Mouse (Mus musculus) limb, embryonic 12.5 days (tissue): ENCODE measurements at regions not wholly inside any gene's neighbourhood (a gene's known extent, or its start where the extent isn't known, plus 50 kb on each side); places are given as distances from the start of the nearest gene placed in this dataset.

Experiments
- ATAC-seq: fragments of 200-750 bp; cut with Nextera tagmentation; 2 replicates; pipeline ENCODE4 v1.8.0; 2017; ENCODE audit warnings: low read depth, moderate TSS enrichment; ENCODE audit not compliant: insufficient number of reproducible peaks, insufficient read depth, low FRiP score, low TSS enrichment
- H3K27ac ChIP-seq: fragments of 300-500 bp; sonication (generic); 2 replicates; pipeline ENCODE4 v1.5.1; 2016; ENCODE audit warnings: mild to moderate bottlenecking, moderate library complexity
- H3K27me3 ChIP-seq: fragments of 300-500 bp; sonication (generic); 2 replicates; pipeline ENCODE4 v1.6.1; 2016; ENCODE audit warnings: mild to moderate bottlenecking, moderate library complexity
- H3K36me3 ChIP-seq: fragments of 300-500 bp; sonication (generic); 2 replicates; pipeline ENCODE4 v1.6.1; 2016; ENCODE audit warnings: mild to moderate bottlenecking, moderate library complexity
- H3K4me1 ChIP-seq: fragments of 300-500 bp; sonication (generic); replicated peaks from 2 replicates; pipeline ENCODE4 v1.6.1; 2016
- H3K4me2 ChIP-seq: fragments of 300-500 bp; sonication (generic); 2 replicates; pipeline ENCODE4 v1.6.1; 2016; ENCODE audit warnings: mild to moderate bottlenecking, moderate library complexity
- H3K4me3 ChIP-seq: fragments of 300-500 bp; sonication (generic); replicated peaks from 2 replicates; pipeline ENCODE4 v1.5.1; 2016; ENCODE audit warnings: mild to moderate bottlenecking
- H3K9ac ChIP-seq: fragments of 300-500 bp; sonication (generic); replicated peaks from 2 replicates; pipeline ENCODE4 v1.6.1; 2016; ENCODE audit warnings: mild to moderate bottlenecking, moderate library complexity
- H3K9me3 ChIP-seq: fragments of 300-500 bp; sonication (generic); 2 replicates; pipeline ENCODE4 v1.6.1; 2016; ENCODE audit warnings: mild to moderate bottlenecking, moderate library complexity
- WGBS: fragments of 180-500 bp; shearing (Covaris S2); methylation state at CpG from one replicate; pipeline ENCODE4 v1.1.7; 2016; 5-methylcytosine and 5-hydroxymethylcytosine counted together

- H3K4me3 ChIP-seq = no peak overlapping the region
- no peak overlapping the region for H3K9ac ChIP-seq
- no peak overlapping the region for H3K27ac ChIP-seq
- H3K36me3 ChIP-seq = no peaks in the 10 kb centered on the region
- 95% methylated on average over 4 of the region's 4 CpGs for WGBS
- no peaks in the 10 kb centered on the region for H3K27me3 ChIP-seq
- peaks cover 11% of the 10 kb centered on the region for H3K4me1 ChIP-seq
- ATAC-seq = no peak
- no peaks in the 10 kb centered on the region for H3K9me3 ChIP-seq
- no peak overlapping the region for H3K4me2 ChIP-seq
Measured at GRCm38 (mm10) chr8:87282511-87282910, 189.9 kb downstream of the Cbln1 start.

- Histone ChIP-seq H3K9ac (no peak overlapping the region), H3K4me3 (no peak overlapping the region), H3K36me3 (no peaks in the 10 kb centered on the region), H3K27ac (no peak overlapping the region), H3K9me3 (no peaks in the 10 kb centered on the region; the same call in 1 of the 2 replicates), H3K4me1 (peaks cover 9% of the 10 kb centered on the region; the same call in 1 of the 2 replicates), H3K27me3 (no peaks in the 10 kb centered on the region; the same call in 1 of the 2 replicates), H3K4me2 (no peak overlapping the region)
- no peak for ATAC-seq
- 51% methylated on average over 6 of the region's 6 CpGs for WGBS
Measured at GRCm38 (mm10) chr8:87273328-87273727, 199.1 kb downstream of the Cbln1 start.

DNA sequence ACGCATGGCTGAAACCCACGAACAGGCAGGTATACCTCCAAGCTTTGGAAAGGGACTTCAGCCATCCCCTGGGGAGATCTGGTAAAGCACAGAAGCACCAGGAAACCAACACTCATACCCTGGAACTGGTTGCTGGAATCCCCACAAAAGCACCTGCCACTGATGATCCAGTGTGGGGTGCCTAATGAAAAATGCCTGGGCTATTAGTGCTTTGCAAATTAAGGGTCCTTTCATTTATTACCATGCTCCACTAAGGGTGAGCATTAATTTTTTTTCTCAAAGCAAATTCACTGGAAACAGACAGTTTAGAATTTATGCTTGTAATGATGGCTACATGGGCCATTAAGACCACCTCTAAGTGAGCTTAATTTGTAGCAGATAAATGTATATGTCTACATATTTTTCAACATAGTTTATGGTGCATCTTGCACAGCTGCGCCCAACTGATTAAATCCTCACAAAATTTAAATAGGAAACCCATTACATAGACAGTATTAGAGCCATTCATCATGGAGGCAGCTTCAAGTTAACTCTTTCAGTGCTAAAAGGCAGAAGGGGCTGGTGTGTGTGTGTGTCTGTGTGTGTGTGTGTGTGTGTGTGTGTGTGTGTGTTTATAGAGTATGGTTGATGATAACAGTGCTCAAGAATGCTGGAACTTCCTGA is 201.8 kb downstream of the Cbln1 start:
- peaks cover 9% of the 10 kb centered on the region; the same call in 1 of the 2 replicates for H3K4me1 ChIP-seq
- H3K9me3 ChIP-seq = no peaks in the 10 kb centered on the region
- no peak overlapping the region for H3K4me2 ChIP-seq
- H3K9ac ChIP-seq = no peak overlapping the region
- H3K4me3 ChIP-seq = no peak overlapping the region
- no peak overlapping the region for H3K27ac ChIP-seq
- no peaks in the 10 kb centered on the region for H3K36me3 ChIP-seq
- H3K27me3 ChIP-seq = no peaks in the 10 kb centered on the region; the same call in 1 of the 2 replicates
- ATAC-seq = no peak
- 63% methylated on average over 3 of the region's 3 CpGs for WGBS

DNA sequence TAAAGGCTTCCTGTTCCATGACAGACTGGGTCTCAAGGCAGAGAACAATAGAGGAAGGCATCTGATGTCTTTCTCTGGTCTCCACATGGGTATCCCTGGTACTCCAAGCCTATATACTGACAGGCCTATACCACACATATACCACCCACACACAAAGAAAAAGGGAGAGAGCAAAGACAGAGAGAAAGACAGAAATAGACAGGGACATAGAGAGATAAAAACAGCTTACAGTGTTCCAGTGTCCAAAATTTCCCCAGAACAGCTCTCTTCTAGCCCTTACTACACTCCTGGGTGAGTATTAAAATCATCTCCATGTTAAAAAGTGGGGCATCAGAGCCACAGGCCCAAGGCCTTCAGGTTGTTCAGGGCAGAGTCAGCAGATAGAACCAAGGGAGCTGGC is 204.2 kb downstream of the Cbln1 start:
- H3K4me2 ChIP-seq = no peak overlapping the region
- H3K36me3 ChIP-seq = no peaks in the 10 kb centered on the region
- H3K4me3 ChIP-seq = no peak overlapping the region
- H3K4me1 ChIP-seq = peaks cover 6% of the 10 kb centered on the region; the same call in 1 of the 2 replicates
- no peaks in the 10 kb centered on the region for H3K27me3 ChIP-seq
- H3K27ac ChIP-seq = no peak overlapping the region
- no peaks in the 10 kb centered on the region for H3K9me3 ChIP-seq
- no peak overlapping the region for H3K9ac ChIP-seq
- ATAC-seq = no peak

GRCm38 (mm10) chr8:87264999-87265398 is 207.4 kb downstream of the Cbln1 start:
- no peaks in the 10 kb centered on the region for H3K9me3 ChIP-seq
- H3K27me3 ChIP-seq = no peaks in the 10 kb centered on the region
- ATAC-seq = no peak
- no peaks in the 10 kb centered on the region for H3K36me3 ChIP-seq
- H3K4me3 ChIP-seq = no peak overlapping the region
- no peaks in the 10 kb centered on the region for H3K4me1 ChIP-seq
- H3K4me2 ChIP-seq = no peak overlapping the region
- WGBS = 80% methylated on average over 2 of the region's 2 CpGs
- H3K9ac ChIP-seq = no peak overlapping the region
- no peak overlapping the region for H3K27ac ChIP-seq

GRCm38 (mm10) chr8:87260305-87260704 is 212.1 kb downstream of the Cbln1 start:
- H3K4me1 ChIP-seq = no peaks in the 10 kb centered on the region
- WGBS = 80% methylated on average over 2 of the region's 2 CpGs
- no peak for ATAC-seq

GRCm38 (mm10) chr8:87242681-87243080 is 229.7 kb downstream of the Cbln1 start:
- Histone ChIP-seq H3K4me1 (no peaks in the 10 kb centered on the region; the same call in 1 of the 2 replicates), H3K27ac (no peak overlapping the region), H3K27me3 (no peaks in the 10 kb centered on the region), H3K9ac (no peak overlapping the region), H3K9me3 (no peaks in the 10 kb centered on the region), H3K4me2 (no peak overlapping the region), H3K36me3 (no peaks in the 10 kb centered on the region), H3K4me3 (no peak overlapping the region)
- no peak for ATAC-seq
- WGBS = 86% methylated on average over 2 of the region's 2 CpGs

More at GRCm38 (mm10) chr8:87260305-87260704, 212.1 kb downstream of the Cbln1 start:
- Histone ChIP-seq H3K4me2 (no peak overlapping the region), H3K9ac (no peak overlapping the region), H3K27me3 (no peaks in the 10 kb centered on the region), H3K27ac (no peak overlapping the region), H3K4me3 (no peak overlapping the region), H3K9me3 (no peaks in the 10 kb centered on the region), H3K36me3 (no peaks in the 10 kb centered on the region)

GRCm38 (mm10) chr8:87237181-87237580 is 235.2 kb downstream of the Cbln1 start:
- no peaks in the 10 kb centered on the region for H3K9me3 ChIP-seq
- no peak overlapping the region for H3K4me2 ChIP-seq
- no peak overlapping the region for H3K9ac ChIP-seq
- no peak overlapping the region for H3K4me3 ChIP-seq
- ATAC-seq = no peak
- H3K27me3 ChIP-seq = 0 out of 2 replicates have a peak, but pooled peaks cover 7% of the 10 kb centered on the region
- H3K36me3 ChIP-seq = no peaks in the 10 kb centered on the region
- 77% methylated on average over 7 of the region's 7 CpGs for WGBS
- H3K27ac ChIP-seq = no peak overlapping the region
- H3K4me1 ChIP-seq = peaks cover 32% of the 10 kb centered on the region

DNA sequence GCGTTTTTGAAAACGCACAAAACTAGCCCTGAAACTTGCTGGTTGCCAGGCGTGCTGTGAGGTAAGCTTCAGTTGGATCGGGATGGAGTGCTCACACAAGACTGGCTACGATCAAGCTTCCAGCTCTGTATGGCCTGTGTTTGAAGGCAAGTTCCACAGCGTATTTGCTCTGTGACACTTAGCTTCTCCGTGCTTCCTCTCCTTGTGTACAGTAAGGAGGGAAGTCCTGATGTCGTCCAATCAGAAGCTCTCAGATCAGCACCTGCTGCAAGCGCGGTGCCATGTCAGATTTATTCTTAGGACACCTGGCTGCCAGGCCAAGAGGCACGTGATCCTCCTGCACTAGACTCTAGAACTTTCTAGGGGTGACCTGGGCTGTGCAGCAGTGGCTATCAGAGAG is 236.0 kb downstream of the Cbln1 start:
- 83% methylated on average over 11 of the region's 11 CpGs for WGBS
- Histone ChIP-seq H3K27ac (no peak overlapping the region), H3K27me3 (0 out of 2 replicates have a peak, but pooled peaks cover 7% of the 10 kb centered on the region), H3K9me3 (no peaks in the 10 kb centered on the region), H3K4me3 (no peak overlapping the region), H3K4me2 (peak overlapping the region; percentile 62; the same call in 1 of the 2 replicates), H3K4me1 (peaks cover 32% of the 10 kb centered on the region), H3K9ac (no peak overlapping the region), H3K36me3 (no peaks in the 10 kb centered on the region)
- ATAC-seq = no peak

DNA sequence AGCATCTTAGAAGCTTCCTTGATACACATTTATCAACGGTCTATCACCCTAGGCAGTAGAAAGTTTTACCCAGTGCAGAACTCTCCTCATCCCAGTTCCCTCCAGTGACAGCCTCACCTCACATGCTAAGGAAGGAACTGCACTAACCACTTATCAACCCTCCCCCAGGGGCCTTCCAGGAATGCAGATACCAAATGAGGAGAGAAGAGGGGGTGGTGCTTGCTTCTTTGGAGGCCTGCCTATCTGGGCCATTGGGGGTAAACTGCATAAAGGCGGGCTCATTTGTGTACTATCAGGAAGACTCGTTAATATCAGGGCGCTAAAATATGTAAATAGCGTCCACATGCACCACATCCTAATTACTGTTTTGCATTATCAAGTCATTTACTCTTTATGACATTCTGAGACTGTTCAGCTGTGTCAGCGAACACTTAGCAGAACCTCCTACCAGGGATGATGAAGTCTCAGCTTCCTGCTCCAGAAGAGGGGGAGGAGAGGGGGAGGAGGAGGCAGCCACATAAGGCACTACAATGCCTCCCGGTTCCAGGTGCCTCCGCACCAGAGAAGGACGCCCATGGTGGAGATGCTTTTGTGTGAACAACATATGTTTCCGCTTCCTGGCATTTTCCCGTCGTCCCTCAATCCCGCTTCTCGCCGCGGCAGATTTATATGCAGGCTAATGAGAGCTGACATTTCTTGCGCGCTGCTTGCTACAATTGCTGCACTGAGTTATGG is 236.9 kb downstream of the Cbln1 start:
- H3K4me1 ChIP-seq = peaks cover 32% of the 10 kb centered on the region
- H3K9ac ChIP-seq = 0 out of 2 replicates have a peak overlapping the region, but pooled peaks have one; percentile 24
- no peaks in the 10 kb centered on the region for H3K9me3 ChIP-seq
- ATAC-seq = no peak
- H3K27me3 ChIP-seq = 0 out of 2 replicates have a peak, but pooled peaks cover 7% of the 10 kb centered on the region
- peak overlapping the region; percentile 62 for H3K4me2 ChIP-seq
- H3K27ac ChIP-seq = 0 out of 2 replicates have a peak overlapping the region, but pooled peaks have one; percentile 26
- H3K36me3 ChIP-seq = no peaks in the 10 kb centered on the region
- H3K4me3 ChIP-seq = peak overlapping the region; percentile 31
- WGBS = 16% methylated on average over 18 of the region's 18 CpGs

- H3K4me2 ChIP-seq = 0 out of 2 replicates have a peak overlapping the region, but pooled peaks have one; percentile 13
- no peak overlapping the region for H3K4me3 ChIP-seq
- H3K36me3 ChIP-seq = no peaks in the 10 kb centered on the region
- no peak for ATAC-seq
- peaks cover 32% of the 10 kb centered on the region for H3K4me1 ChIP-seq
- no peaks in the 10 kb centered on the region for H3K9me3 ChIP-seq
- H3K9ac ChIP-seq = no peak overlapping the region
- WGBS = 75% methylated on average over 5 of the region's 5 CpGs
- no peak overlapping the region for H3K27ac ChIP-seq
- H3K27me3 ChIP-seq = 0 out of 2 replicates have a peak, but pooled peaks cover 7% of the 10 kb centered on the region
Measured at GRCm38 (mm10) chr8:87234336-87234735, 238.1 kb downstream of the Cbln1 start.
